Mouse (Mus musculus): ENCODE data around the gene Pla2g7. TPM values are rescaled to one million over a fixed set of nuclear protein-coding genes. Genes with fewer than 3 reads are reported as not detected.

The Pla2g7 gene
- polyA plus RNA-seq, 1 experiment from 2014 or later: 15.4 TPM

DNA sequence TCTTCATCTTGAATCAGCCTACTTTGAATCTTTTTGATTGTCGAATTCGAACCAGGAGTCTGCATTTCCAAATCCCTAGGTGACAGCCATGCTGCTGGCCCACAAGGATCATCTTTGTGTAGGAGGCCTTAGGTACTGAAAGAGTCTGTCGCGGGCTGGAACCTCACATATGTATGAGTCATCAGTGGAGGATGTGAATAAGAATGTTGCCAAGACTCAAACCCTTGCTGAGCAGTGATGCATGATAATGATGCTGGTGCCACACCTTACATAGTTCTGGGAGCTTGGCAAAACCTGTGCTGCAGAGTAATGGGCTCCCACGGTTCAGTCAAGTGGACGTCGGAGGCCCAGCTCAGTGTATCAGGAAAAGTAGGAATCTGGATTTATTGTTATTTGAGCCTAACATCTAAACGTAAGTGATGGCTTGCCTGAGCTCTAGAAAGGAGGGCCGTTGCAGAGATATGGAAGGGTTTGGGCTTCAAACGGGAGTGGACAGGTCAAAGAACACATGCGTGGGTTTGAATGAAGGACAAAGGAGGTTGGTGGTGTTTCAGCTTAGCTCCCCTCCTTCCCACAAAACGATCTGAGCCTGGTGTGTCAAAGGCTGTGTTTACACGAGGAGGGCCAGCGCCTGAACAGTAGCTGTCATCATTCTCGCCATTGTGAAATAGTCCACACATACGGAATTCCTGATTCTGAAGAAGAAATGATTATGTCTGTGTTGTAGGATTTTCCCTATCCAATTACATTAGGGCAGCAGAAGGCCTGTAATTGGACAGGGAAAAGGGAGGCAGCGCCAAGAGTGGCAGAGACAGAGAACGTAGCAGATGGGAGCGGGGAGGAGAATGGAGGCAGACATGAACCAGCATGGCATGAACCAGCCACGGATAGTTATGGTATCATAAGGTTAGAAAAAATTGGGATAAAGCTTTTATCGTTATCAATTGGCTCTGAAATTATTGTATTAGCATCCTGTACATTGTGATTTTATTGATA is 24.7 kb downstream of the Pla2g7 start:
- Histone ChIP-seq H3K4me2 (replicated peaks; ENCODE audit: low read depth, low read length) (no peak overlapping the region), H3K9me3 (ENCODE audit: control insufficient read depth, low read length) (no peaks in the 10 kb centered on the region), H3K4me3 (ENCODE audit: low read depth, low read length) (no peak overlapping the region), H3K27ac (ENCODE audit: low read depth, low read length) (no peak overlapping the region), H3K36me3 (ENCODE audit: control insufficient read depth, insufficient read depth, low read length) (no peaks in the 10 kb centered on the region), H3K9ac (ENCODE audit: low read depth, low read length) (no peak overlapping the region), H3K4me1 (replicated peaks; ENCODE audit: control insufficient read depth, insufficient read depth, low read length) (no peaks in the 10 kb centered on the region), H3K27me3 (ENCODE audit: control insufficient read depth, insufficient read depth, low read length) (no peaks in the 10 kb centered on the region)
- DNase-seq (ENCODE audit: low spot score) (no peak), ATAC-seq (ENCODE audit: low FRiP score) (no peak)
- 88% methylated on average over 21 of the region's 21 CpGs for WGBS

GRCm38 (mm10) chr17:43597742-43598141 is 29.8 kb downstream of the Pla2g7 start:
- ATAC-seq (ENCODE audit: low FRiP score): no peak

GRCm38 (mm10) chr17:43598706-43599105 is 30.8 kb downstream of the Pla2g7 start:
- DNase-seq (ENCODE audit: low spot score) (no peak), ATAC-seq (ENCODE audit: low FRiP score) (no peak)
- no peaks in the 10 kb centered on the region for H3K9me3 ChIP-seq (ENCODE audit: control insufficient read depth, low read length)
- no peaks in the 10 kb centered on the region for H3K4me1 ChIP-seq (replicated peaks; ENCODE audit: control insufficient read depth, insufficient read depth, low read length)
- H3K36me3 ChIP-seq (ENCODE audit: control insufficient read depth, insufficient read depth, low read length): no peaks in the 10 kb centered on the region
- H3K27ac ChIP-seq (ENCODE audit: low read depth, low read length): no peak overlapping the region
- no peak overlapping the region for H3K4me2 ChIP-seq (replicated peaks; ENCODE audit: low read depth, low read length)
- H3K27me3 ChIP-seq (ENCODE audit: control insufficient read depth, insufficient read depth, low read length): no peaks in the 10 kb centered on the region
- H3K4me3 ChIP-seq (ENCODE audit: low read depth, low read length): no peak overlapping the region
- H3K9ac ChIP-seq (ENCODE audit: low read depth, low read length): no peak overlapping the region
- WGBS: 76% methylated on average over 4 of the region's 4 CpGs

More at GRCm38 (mm10) chr17:43597742-43598141, 29.8 kb downstream of the Pla2g7 start:
- no peaks in the 10 kb centered on the region for H3K9me3 ChIP-seq (ENCODE audit: control insufficient read depth, low read length)
- no peaks in the 10 kb centered on the region for H3K36me3 ChIP-seq (ENCODE audit: control insufficient read depth, insufficient read depth, low read length)
- no peak overlapping the region for H3K27ac ChIP-seq (ENCODE audit: low read depth, low read length)
- no peak for DNase-seq (ENCODE audit: low spot score)
- no peaks in the 10 kb centered on the region for H3K4me1 ChIP-seq (replicated peaks; ENCODE audit: control insufficient read depth, insufficient read depth, low read length)
- H3K4me2 ChIP-seq (replicated peaks; ENCODE audit: low read depth, low read length): no peak overlapping the region
- H3K4me3 ChIP-seq (ENCODE audit: low read depth, low read length): no peak overlapping the region
- no peak overlapping the region for H3K9ac ChIP-seq (ENCODE audit: low read depth, low read length)
- 98% methylated on average over 2 of the region's 2 CpGs for WGBS
- H3K27me3 ChIP-seq (ENCODE audit: control insufficient read depth, insufficient read depth, low read length): no peaks in the 10 kb centered on the region

DNA sequence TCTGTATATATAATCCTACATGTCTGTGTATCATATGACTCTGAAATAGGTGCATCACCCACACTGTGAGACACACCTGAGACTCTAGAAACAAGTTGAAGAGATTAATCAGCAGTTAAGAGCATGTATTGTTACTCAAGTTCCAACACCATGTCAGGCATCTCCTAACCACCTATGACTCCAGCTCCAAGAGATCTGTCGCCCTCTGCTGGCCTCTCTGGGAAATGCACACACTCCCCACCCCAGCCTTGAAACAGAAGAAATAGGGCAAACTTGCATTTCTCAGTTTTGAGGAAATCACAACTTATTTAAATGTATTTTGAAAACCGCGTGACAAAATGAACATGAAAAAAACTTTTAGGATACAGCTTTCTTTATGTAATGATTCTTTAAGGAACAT is 38.8 kb downstream of the Pla2g7 start:
- WGBS: 10% methylated on average over 3 of the region's 3 CpGs
- no peaks in the 10 kb centered on the region for H3K4me1 ChIP-seq (replicated peaks; ENCODE audit: control insufficient read depth, insufficient read depth, low read length)
- no peak for ATAC-seq (ENCODE audit: low FRiP score)
- no peaks in the 10 kb centered on the region for H3K9me3 ChIP-seq (ENCODE audit: control insufficient read depth, low read length)
- H3K9ac ChIP-seq (ENCODE audit: low read depth, low read length): no peak overlapping the region
- no peaks in the 10 kb centered on the region for H3K27me3 ChIP-seq (ENCODE audit: control insufficient read depth, insufficient read depth, low read length)
- H3K4me2 ChIP-seq (replicated peaks; ENCODE audit: low read depth, low read length): no peak overlapping the region
- no peaks in the 10 kb centered on the region for H3K36me3 ChIP-seq (ENCODE audit: control insufficient read depth, insufficient read depth, low read length)
- no peak overlapping the region for H3K4me3 ChIP-seq (ENCODE audit: low read depth, low read length)
- DNase-seq (ENCODE audit: low spot score): peak; percentile 88
- no peak overlapping the region for H3K27ac ChIP-seq (ENCODE audit: low read depth, low read length)

- Histone ChIP-seq H3K9me3 (ENCODE audit: control insufficient read depth, low read length) (no peaks in the 10 kb centered on the region), H3K36me3 (ENCODE audit: control insufficient read depth, insufficient read depth, low read length) (no peaks in the 10 kb centered on the region), H3K9ac (ENCODE audit: low read depth, low read length) (no peak overlapping the region), H3K4me2 (replicated peaks; ENCODE audit: low read depth, low read length) (no peak overlapping the region), H3K27me3 (ENCODE audit: control insufficient read depth, insufficient read depth, low read length) (no peaks in the 10 kb centered on the region), H3K4me1 (replicated peaks; ENCODE audit: control insufficient read depth, insufficient read depth, low read length) (no peaks in the 10 kb centered on the region), H3K27ac (ENCODE audit: low read depth, low read length) (no peak overlapping the region), H3K4me3 (ENCODE audit: low read depth, low read length) (no peak overlapping the region)
- no peak for ATAC-seq (ENCODE audit: low FRiP score)
- DNase-seq (ENCODE audit: low spot score): peak; percentile 89
- WGBS: 29% methylated on average over 7 of the region's 7 CpGs
Observed at GRCm38 (mm10) chr17:43611586-43611985, 43.7 kb downstream of the Pla2g7 start.

GRCm38 (mm10) chr17:43612221-43612620 is 44.3 kb downstream of the Pla2g7 start:
- Histone ChIP-seq H3K4me2 (replicated peaks; ENCODE audit: low read depth, low read length) (no peak overlapping the region), H3K36me3 (ENCODE audit: control insufficient read depth, insufficient read depth, low read length) (no peaks in the 10 kb centered on the region), H3K9me3 (ENCODE audit: control insufficient read depth, low read length) (no peaks in the 10 kb centered on the region), H3K4me1 (replicated peaks; ENCODE audit: control insufficient read depth, insufficient read depth, low read length) (no peaks in the 10 kb centered on the region), H3K9ac (ENCODE audit: low read depth, low read length) (no peak overlapping the region), H3K27me3 (ENCODE audit: control insufficient read depth, insufficient read depth, low read length) (no peaks in the 10 kb centered on the region), H3K27ac (ENCODE audit: low read depth, low read length) (no peak overlapping the region), H3K4me3 (ENCODE audit: low read depth, low read length) (no peak overlapping the region)
- ATAC-seq (ENCODE audit: low FRiP score) (no peak), DNase-seq (ENCODE audit: low spot score) (no peak)
- 75% methylated on average over 3 of the region's 3 CpGs for WGBS

DNA sequence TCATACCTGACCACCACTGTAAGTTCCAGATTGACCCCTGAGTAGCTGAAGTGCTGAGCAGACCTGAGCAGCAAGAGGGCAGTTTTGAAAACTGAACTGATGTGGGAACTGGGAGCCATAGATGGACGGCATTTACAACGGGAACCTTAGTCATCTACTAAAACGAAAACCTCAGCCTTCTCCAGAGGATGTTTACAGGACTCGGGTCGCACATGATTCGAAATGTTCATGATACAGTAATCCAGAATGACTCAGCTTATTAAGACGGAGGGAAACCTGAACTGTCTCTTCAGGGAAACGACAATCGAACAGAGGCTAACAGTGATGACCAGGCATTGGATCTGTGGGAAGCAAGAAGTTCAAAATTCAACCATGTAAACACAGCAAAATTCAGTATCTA is 51.3 kb downstream of the Pla2g7 start:
- no peak overlapping the region for H3K4me2 ChIP-seq (replicated peaks; ENCODE audit: low read depth, low read length)
- H3K9me3 ChIP-seq (ENCODE audit: control insufficient read depth, low read length): no peaks in the 10 kb centered on the region
- ATAC-seq (ENCODE audit: low FRiP score): no peak
- no peak overlapping the region for H3K9ac ChIP-seq (ENCODE audit: low read depth, low read length)
- no peak overlapping the region for H3K27ac ChIP-seq (ENCODE audit: low read depth, low read length)
- H3K4me1 ChIP-seq (replicated peaks; ENCODE audit: control insufficient read depth, insufficient read depth, low read length): no peaks in the 10 kb centered on the region
- H3K27me3 ChIP-seq (ENCODE audit: control insufficient read depth, insufficient read depth, low read length): no peaks in the 10 kb centered on the region
- no peak for DNase-seq (ENCODE audit: low spot score)
- H3K4me3 ChIP-seq (ENCODE audit: low read depth, low read length): no peak overlapping the region
- no peaks in the 10 kb centered on the region for H3K36me3 ChIP-seq (ENCODE audit: control insufficient read depth, insufficient read depth, low read length)
- WGBS: 92% methylated on average over 9 of the region's 9 CpGs

- Histone ChIP-seq H3K9me3 (ENCODE audit: control insufficient read depth, low read length) (no peaks in the 10 kb centered on the region), H3K4me1 (replicated peaks; ENCODE audit: control insufficient read depth, insufficient read depth, low read length) (no peaks in the 10 kb centered on the region), H3K27ac (ENCODE audit: low read depth, low read length) (no peak overlapping the region), H3K36me3 (ENCODE audit: control insufficient read depth, insufficient read depth, low read length) (no peaks in the 10 kb centered on the region), H3K27me3 (ENCODE audit: control insufficient read depth, insufficient read depth, low read length) (no peaks in the 10 kb centered on the region), H3K4me2 (replicated peaks; ENCODE audit: low read depth, low read length) (no peak overlapping the region), H3K9ac (ENCODE audit: low read depth, low read length) (no peak overlapping the region), H3K4me3 (ENCODE audit: low read depth, low read length) (no peak overlapping the region)
- 90% methylated on average over 10 of the region's 10 CpGs for WGBS
- no peak for ATAC-seq (ENCODE audit: low FRiP score)
- DNase-seq (ENCODE audit: low spot score): no peak
Observed at GRCm38 (mm10) chr17:43622076-43622475, 54.2 kb downstream of the Pla2g7 start.

- H3K27me3 ChIP-seq (ENCODE audit: control insufficient read depth, insufficient read depth, low read length): peaks cover 25% of the 10 kb centered on the region
- no peak for ATAC-seq (ENCODE audit: low FRiP score)
- H3K4me2 ChIP-seq (replicated peaks; ENCODE audit: low read depth, low read length): no peak overlapping the region
- H3K27ac ChIP-seq (ENCODE audit: low read depth, low read length): no peak overlapping the region
- no peaks in the 10 kb centered on the region for H3K9me3 ChIP-seq (ENCODE audit: control insufficient read depth, low read length)
- no peak for DNase-seq (ENCODE audit: low spot score)
- no peaks in the 10 kb centered on the region; the same call in 1 of the 2 replicates for H3K4me1 ChIP-seq (replicated peaks; ENCODE audit: control insufficient read depth, insufficient read depth, low read length)
- no peak overlapping the region for H3K4me3 ChIP-seq (ENCODE audit: low read depth, low read length)
- H3K36me3 ChIP-seq (ENCODE audit: control insufficient read depth, insufficient read depth, low read length): no peaks in the 10 kb centered on the region
- 91% methylated on average over 10 of the region's 10 CpGs for WGBS
- no peak overlapping the region for H3K9ac ChIP-seq (ENCODE audit: low read depth, low read length)
Observed at GRCm38 (mm10) chr17:43628246-43628645, 60.3 kb downstream of the Pla2g7 start.
